Mouse (Mus musculus) liver, adult 2 months (tissue): ENCODE data around the gene Pkd1. TPM values are rescaled to one million over a fixed set of nuclear protein-coding genes. Genes with fewer than 3 reads are reported as not detected.
A peak's percentile ranks its signal among the peaks of the same experiment; 100 is the strongest.

Experiments used
- DNase-seq: peaks from one replicate; pipeline ENCODE4 v3.0.0-alpha.2; 2011; ENCODE audit warnings: low read depth, low spot score; ENCODE audit errors: extremely low read depth
- H3K27ac ChIP-seq: fragments of 200-500 bp; replicated peaks from 2 replicates; pipeline ENCODE4 v1.5.1; 2012; ENCODE audit warnings: low read depth, mild to moderate bottlenecking, control low read depth, inconsistent platforms, low read length; ENCODE audit not compliant: insufficient read depth
- H3K27me3 ChIP-seq: fragments of 200-500 bp; 2 replicates; pipeline ENCODE4 v1.6.1; 2012; ENCODE audit warnings: mild to moderate bottlenecking, moderate library complexity, low read length, inconsistent platforms; ENCODE audit not compliant: control insufficient read depth, insufficient read depth
- H3K36me3 ChIP-seq: fragments of 200-500 bp; 2 replicates; pipeline ENCODE4 v1.6.1; 2012; ENCODE audit warnings: low read length, inconsistent platforms; ENCODE audit not compliant: control insufficient read depth, insufficient read depth
- H3K4me1 ChIP-seq: fragments of 200-500 bp; 2 replicates; pipeline ENCODE4 v1.6.1; 2011; ENCODE audit warnings: low read length; ENCODE audit not compliant: control insufficient read depth, insufficient read depth
- H3K4me3 ChIP-seq: fragments of 200-500 bp; 2 replicates; pipeline ENCODE4 v1.5.1; 2011; ENCODE audit warnings: low read depth, mild to moderate bottlenecking, control low read depth, low read length, moderate library complexity; ENCODE audit not compliant: insufficient read depth
- H3K79me2 ChIP-seq: fragments of 200-500 bp; 2 replicates; pipeline ENCODE4 v1.6.1; 2012; ENCODE audit warnings: inconsistent platforms, mild to moderate bottlenecking, low read length, moderate library complexity; ENCODE audit not compliant: control insufficient read depth, insufficient read depth
- H3K9ac ChIP-seq: fragments of 200-500 bp; 2 replicates; pipeline ENCODE4 v1.6.1; 2012; ENCODE audit warnings: low read depth, mild to moderate bottlenecking, control low read depth, inconsistent platforms, low read length
- CTCF ChIP-seq: fragments of 200-500 bp; IDR thresholded peaks from 2 replicates; pipeline ENCODE4 v1.5.1; 2011; ENCODE audit warnings: low read depth, low read length, control low read depth
- POLR2A ChIP-seq: fragments of 200-500 bp; IDR thresholded peaks from 2 replicates; pipeline ENCODE4 v1.6.1; 2011; ENCODE audit warnings: low read length, control low read depth; ENCODE audit not compliant: insufficient read depth; ENCODE audit errors: extremely low read depth
- WGBS: fragments of 180-500 bp; shearing (Covaris S2); methylation state at CpG from one replicate; pipeline ENCODE4 v1.1.7; 2018; 5-methylcytosine and 5-hydroxymethylcytosine counted together
- polyA plus RNA-seq: library from polyadenylated mRNA; depleted of rRNA; stranded (reverse); fragments of >200 nt; gene quantifications from 2 replicates; pipeline ENCODE4 v1.2.3, GENCODE M21; 2012
- total RNA-seq: library from RNA; depleted of rRNA; stranded (reverse); fragments of >200 nt; gene quantifications from 2 replicates; pipeline ENCODE4 v1.2.3, GENCODE M21; 2014

The Pkd1 gene
- total and polyA plus RNA-seq, 2 experiments = 9.9 to 17.4 TPM

DNA sequence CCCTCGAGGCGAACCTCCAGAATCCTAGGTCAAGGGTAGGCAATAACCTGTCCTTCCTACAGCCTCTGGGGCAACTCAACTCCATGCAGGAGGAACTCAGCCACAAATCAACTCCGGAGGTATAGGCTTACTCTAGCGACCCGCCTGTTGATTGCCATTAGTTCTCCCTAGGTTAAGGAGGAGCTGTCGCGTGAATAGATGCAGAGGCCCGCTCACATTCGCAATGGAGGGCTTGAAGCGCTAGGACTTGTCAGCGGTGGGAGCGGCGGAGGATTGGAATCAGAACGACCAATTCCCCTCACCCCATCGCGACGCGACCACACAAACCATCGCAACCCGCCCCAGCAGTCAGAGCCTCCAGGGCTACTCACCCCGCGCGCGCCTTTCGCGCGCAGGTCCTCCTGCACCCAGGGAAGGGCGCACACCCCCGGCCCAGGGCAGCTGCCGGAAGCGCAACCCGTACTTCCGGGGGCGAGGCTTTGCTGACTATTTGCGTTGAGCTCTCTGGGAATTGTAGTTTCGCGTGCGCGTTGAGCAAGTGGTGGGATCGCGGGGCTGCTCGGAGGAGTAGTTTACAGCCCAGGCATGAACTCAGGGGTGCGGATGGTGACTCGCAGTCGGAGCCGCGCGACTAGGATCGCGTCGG, 82.7 kb downstream of the Pkd1 start, which contains the start of the genes Tsc2 and Nthl1:
Tsc2 (minus strand) TSS at position 464 of the 646 bp plus-strand sequence.
Nthl1 (plus strand) TSS at position 514 of the 646 bp plus-strand sequence.
- Histone ChIP-seq H3K4me3 (peak within 1 kb of the TSS; percentile 88), H3K36me3 (0 out of 2 replicates have a peak, but pooled peaks cover 3% of the 10 kb centered on the region), H3K9ac (peak within 1 kb of the TSS; percentile 86), H3K4me1 (peaks cover 13% of the 10 kb centered on the region), H3K27ac (peak within 1 kb of the TSS; percentile 76), H3K27me3 (no peaks in the 10 kb centered on the region), H3K79me2 (peaks cover 3% of the 10 kb centered on the region; the same call in 1 of the 2 replicates)
- WGBS = under 1% methylated on average over 51 of the region's 51 CpGs
- DNase-seq = peak; percentile 77
- TF ChIP-seq CTCF (no peak), POLR2A (peak; percentile 65)

DNA sequence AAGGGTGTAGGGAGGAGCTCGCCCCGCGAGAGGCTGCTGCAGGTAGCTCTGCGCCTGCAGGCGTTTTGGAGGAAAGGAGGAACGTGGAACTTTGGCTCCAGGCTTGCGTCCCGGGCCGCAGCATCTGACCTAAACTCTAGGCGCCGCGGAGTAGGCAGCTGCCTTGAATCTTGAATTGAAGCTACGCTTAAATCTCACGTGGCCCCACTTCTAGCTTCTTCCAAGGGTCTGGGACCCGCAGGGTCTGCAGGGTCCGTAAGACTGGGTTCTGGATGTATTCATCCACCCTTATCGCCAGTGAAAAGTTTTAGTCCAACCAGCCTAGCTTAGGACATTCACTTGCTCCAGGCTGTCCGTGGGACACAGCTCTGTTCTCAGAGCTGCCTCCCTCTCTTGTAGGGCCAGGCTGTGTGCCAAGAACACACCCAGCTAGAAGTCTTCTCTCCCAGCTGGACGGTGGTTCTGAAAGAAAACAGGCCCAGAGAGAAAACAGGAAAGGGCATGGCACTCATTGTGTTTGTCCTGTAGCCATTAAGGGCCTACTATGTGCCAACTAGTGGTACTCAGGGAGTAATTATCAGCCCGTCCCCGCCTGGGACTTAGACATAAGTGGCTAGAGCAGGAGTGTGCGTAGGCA, 83.3 kb downstream of the Pkd1 start:
- WGBS = 12% methylated on average over 22 of the region's 22 CpGs
- peak overlapping the region; percentile 88 for H3K4me3 ChIP-seq
- H3K79me2 ChIP-seq = peaks cover 3% of the 10 kb centered on the region; the same call in 1 of the 2 replicates
- peak overlapping the region; percentile 76 for H3K27ac ChIP-seq
- peak; percentile 46 for DNase-seq
- H3K4me1 ChIP-seq = peaks cover 13% of the 10 kb centered on the region
- peak overlapping the region; percentile 86 for H3K9ac ChIP-seq
- H3K36me3 ChIP-seq = no peaks in the 10 kb centered on the region
- H3K27me3 ChIP-seq = no peaks in the 10 kb centered on the region
- TF ChIP-seq POLR2A = no peak
- TF ChIP-seq CTCF = no peak

DNA sequence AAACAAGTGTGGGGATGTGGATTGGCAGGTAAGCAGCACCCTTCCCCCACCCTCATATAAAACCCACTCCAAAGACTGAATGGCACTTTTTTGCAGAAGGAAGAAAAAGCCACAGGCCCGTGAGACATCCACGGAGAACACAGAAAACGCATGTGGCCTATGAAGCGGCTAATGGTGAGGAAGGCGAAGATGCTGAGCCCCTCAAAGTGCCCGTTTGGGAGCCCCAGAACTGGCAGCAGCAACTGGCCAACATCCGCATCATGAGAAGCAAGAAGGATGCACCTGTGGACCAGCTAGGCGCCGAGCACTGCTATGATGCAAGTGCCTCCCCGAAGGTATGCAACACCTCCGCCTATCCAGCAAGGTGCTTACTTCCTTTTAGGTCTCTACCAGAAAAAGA, 84.2 kb downstream of the Pkd1 start:
- TF ChIP-seq POLR2A (no peak), CTCF (no peak)
- peaks cover 13% of the 10 kb centered on the region for H3K4me1 ChIP-seq
- H3K27ac ChIP-seq = 0 out of 2 replicates have a peak overlapping the region, but pooled peaks have one; percentile 76
- no peak overlapping the region for H3K9ac ChIP-seq
- 96% methylated on average over 11 of the region's 11 CpGs for WGBS
- H3K79me2 ChIP-seq = peaks cover 3% of the 10 kb centered on the region; the same call in 1 of the 2 replicates
- H3K4me3 ChIP-seq = no peak overlapping the region
- no peaks in the 10 kb centered on the region for H3K27me3 ChIP-seq
- H3K36me3 ChIP-seq = no peaks in the 10 kb centered on the region
- DNase-seq = no peak

- Histone ChIP-seq H3K4me3 (no peak overlapping the region), H3K27ac (no peak overlapping the region), H3K4me1 (peaks cover 13% of the 10 kb centered on the region), H3K79me2 (peaks cover 3% of the 10 kb centered on the region; the same call in 1 of the 2 replicates), H3K36me3 (no peaks in the 10 kb centered on the region), H3K9ac (no peak overlapping the region), H3K27me3 (no peaks in the 10 kb centered on the region)
- no peak for DNase-seq
- TF ChIP-seq CTCF = no peak
- TF ChIP-seq POLR2A = no peak
- WGBS = 76% methylated on average over 4 of the region's 4 CpGs
Observed at GRCm38 (mm10) chr17:24635024-24635423, 85.4 kb downstream of the Pkd1 start.

- DNase-seq = no peak
- Histone ChIP-seq H3K4me1 (peaks cover 13% of the 10 kb centered on the region), H3K9ac (no peak overlapping the region), H3K27me3 (no peaks in the 10 kb centered on the region), H3K79me2 (peaks cover 3% of the 10 kb centered on the region; the same call in 1 of the 2 replicates), H3K36me3 (peaks cover under 1% of the 10 kb centered on the region; the same call in 1 of the 2 replicates), H3K4me3 (no peak overlapping the region), H3K27ac (no peak overlapping the region)
- TF ChIP-seq CTCF (no peak), POLR2A (no peak)
- 85% methylated on average over 5 of the region's 5 CpGs for WGBS
Observed at GRCm38 (mm10) chr17:24635694-24636093, 86.1 kb downstream of the Pkd1 start.
